Comparison of ENCODE assay signal across 27 mouse cellular contexts in genomic region chr17:25219492-25220295, GRCm38 (mm10). TPM values are rescaled to one million over a fixed set of nuclear protein-coding genes. Genes with fewer than 3 reads are reported as not detected.
DNase-seq lines count a peak whose midpoint lies in the region; ATAC-seq and TF ChIP-seq lines count a peak whose summit lies in the region.
"Had no signal": no experiment of that assay in that cellular context is flagged by ENCODE, and none has a peak within 500 bp of the region (broad histone marks: within the 10 kb centered on the region; RNA-seq: fewer than 3 reads in every experiment).

No protein-coding gene starts in this region.

- WGBS in cerebellum, adult 2 months = 80% methylated on average over 15 of the region's 15 CpGs

- no peak overlapping the region for H3K4me3 ChIP-seq in cerebellum, adult 2 months (replicated peaks; ENCODE audit: insufficient read depth, low read depth, low read length)
- H3K4me3 ChIP-seq: forebrain, embryonic 10.5 days; heart, adult 2 months; intestine, embryonic 15.5 days; limb, embryonic 13.5 days; lung, embryonic 15.5 days; neural tube, embryonic 15.5 days had no signal

- TF ChIP-seq CTCF in cerebellum, adult 2 months (IDR thresholded peaks at IDR 0.05; ENCODE audit: borderline replicate concordance, insufficient read depth, low read depth, low read length) = no peak

- TF ChIP-seq POLR2A in cerebellum, adult 2 months (IDR thresholded peaks at IDR 0.05; ENCODE audit: borderline replicate concordance, insufficient read depth, low read length) = no peak

- peak; percentile 34 for ATAC-seq in activated CD4-positive, CD25-positive, alpha-beta regulatory T cell, adult 4 months
- ATAC-seq: forebrain, embryonic 16.5 days; intestine, embryonic 15.5 days had no signal

- peaks cover 27% of the 10 kb centered on the region for H3K4me1 ChIP-seq in cerebellum, adult 2 months (ENCODE audit: control insufficient read depth, insufficient read depth, low read length)
- H3K4me1 ChIP-seq: lung, embryonic 15.5 days had no signal

- H3K27me3 ChIP-seq in cerebellum, adult 2 months (ENCODE audit: control insufficient read depth, insufficient read depth, low read length) = no peaks in the 10 kb centered on the region
- H3K27me3 ChIP-seq: intestine, embryonic 15.5 days; limb, embryonic 13.5 days; lung, embryonic 15.5 days; neural tube, embryonic 15.5 days had no signal

- H3K27ac ChIP-seq in cerebellum, adult 2 months (ENCODE audit: insufficient read depth, low read length) = 0 out of 2 replicates have a peak overlapping the region, but pooled peaks have one; percentile 18
- H3K27ac ChIP-seq: forebrain, embryonic 10.5 days; heart, adult 2 months; hindbrain, embryonic 14.5 days; intestine, embryonic 15.5 days; limb, embryonic 13.5 days; liver, embryonic 14.5 days; lung, embryonic 15.5 days; neural tube, embryonic 15.5 days had no signal

- no peak for DNase-seq in cerebellum, adult 2 months
- no peak for DNase-seq in cerebellum, postnatal 36 days
- DNase-seq in 416B (ENCODE audit: low read depth) = peak; percentile 37
- peak; percentile 38 to 44 for DNase-seq in thymus, postnatal 10 days (ENCODE audit: low spot score in 2 of 2)
- no peak for DNase-seq in left cerebral cortex, adult 18-20 months (ENCODE audit: low spot score in 2 of 2)
- no peak for DNase-seq in left cerebral cortex, adult 9 months (ENCODE audit: low spot score in 2 of 2)
- DNase-seq in frontal cortex, adult 2 months (ENCODE audit: extremely low spot score in 1 of 2, low spot score in 1 of 2) = no peak
- DNase-seq: adrenal gland, postnatal 25 days; cerebellum, adult 9-11 months; gastrocnemius, postnatal 25 days; heart, adult 2 months; heart, postnatal 4 days; kidney, adult 8-10 months; kidney, postnatal 10 days; layer of hippocampus, postnatal 36 days; lung, postnatal 4 days; right cerebral cortex, postnatal 14 days; spleen, adult 18-20 months had no signal

RNA-seq across cellular contexts. Expression of gene Gnptg, which starts 20.2 kb away (rescaled TPM):
- polyA plus RNA-seq in cerebellum, adult 2 months (2012; rRNA removed) = 131 and 146 TPM in 2 replicates
- polyA plus RNA-seq in activated CD4-positive, CD25-positive, alpha-beta regulatory T cell, adult 4 months (2017; shearing (Covaris generic)) = 10 to 100 TPM; 44.3 to 57.7 TPM
- total RNA-seq in left cerebral cortex, adult 18-20 months (2021) = 10 to 100 TPM; 74.7 to 77.3 TPM
- polyA plus RNA-seq in frontal cortex, adult 2 months (2012; rRNA removed) = 126 and 128 TPM in 2 replicates

RNA-seq across cellular contexts. Expression of gene Tsr3, which starts 20.3 kb away (rescaled TPM):
- polyA plus RNA-seq in cerebellum, adult 2 months (2012; rRNA removed) = 40.4 and 42.4 TPM in 2 replicates
- polyA plus RNA-seq in activated CD4-positive, CD25-positive, alpha-beta regulatory T cell, adult 4 months (2017; shearing (Covaris generic)) = 10 to 100 TPM; 27.7 to 32.1 TPM
- total RNA-seq in left cerebral cortex, adult 18-20 months (2021) = 10 to 100 TPM; 21.0 to 24.3 TPM
- polyA plus RNA-seq in frontal cortex, adult 2 months (2012; rRNA removed) = 33.9 and 41.4 TPM in 2 replicates

RNA-seq across cellular contexts. Expression of gene Unkl, which starts 31.5 kb away (rescaled TPM):
- polyA plus RNA-seq in cerebellum, adult 2 months (2012; rRNA removed) = 56.2 and 57.4 TPM in 2 replicates
- polyA plus RNA-seq in activated CD4-positive, CD25-positive, alpha-beta regulatory T cell, adult 4 months (2017; shearing (Covaris generic)) = 10 to 100 TPM; 14.4 to 20.2 TPM
- 10 to 100 TPM; 34.2 to 41.3 TPM for total RNA-seq in left cerebral cortex, adult 18-20 months (2021)
- polyA plus RNA-seq in frontal cortex, adult 2 months (2012; rRNA removed) = 41.1 and 42.1 TPM in 2 replicates

RNA-seq across cellular contexts. Expression of gene BC003965, which starts 35.3 kb away (rescaled TPM):
- 23.4 and 25.2 TPM in 2 replicates for polyA plus RNA-seq in cerebellum, adult 2 months (2012; rRNA removed)
- polyA plus RNA-seq in activated CD4-positive, CD25-positive, alpha-beta regulatory T cell, adult 4 months (2017; shearing (Covaris generic)) = 10 to 100 TPM; 13.1 to 14.3 TPM
- 10 to 100 TPM; 17.8 to 20.5 TPM for total RNA-seq in left cerebral cortex, adult 18-20 months (2021)
- polyA plus RNA-seq in frontal cortex, adult 2 months (2012; rRNA removed) = 21.9 and 23.4 TPM in 2 replicates

RNA-seq across cellular contexts. Expression of gene Baiap3, which starts 36.5 kb away (rescaled TPM):
- polyA plus RNA-seq in cerebellum, adult 2 months (2012; rRNA removed) = 24.4 and 26.5 TPM in 2 replicates
- 1 to 10 TPM; 1.4 to 8.5 TPM for polyA plus RNA-seq in activated CD4-positive, CD25-positive, alpha-beta regulatory T cell, adult 4 months (2017; shearing (Covaris generic))
- total RNA-seq in left cerebral cortex, adult 18-20 months (2021) = 10 to 100 TPM; 17.5 to 18.7 TPM
- 12.5 and 18.6 TPM in 2 replicates for polyA plus RNA-seq in frontal cortex, adult 2 months (2012; rRNA removed)
- total RNA-seq: gastrocnemius, postnatal 25 days had no signal

Comparison
In these comparisons a context has a peak if more than half of its experiments do, and no peak if none do; other contexts are left out.
1. DNase-seq: peak in 416B (single experiment) and thymus, postnatal 10 days (2 of 2); none in cerebellum, adult 2 months (0 of 2), cerebellum, postnatal 36 days (0 of 2), left cerebral cortex, adult 18-20 months (0 of 2), left cerebral cortex, adult 9 months (0 of 2) and frontal cortex, adult 2 months (0 of 2).